Mouse (Mus musculus): ENCODE data around the gene Grxcr1.

Grxcr1 gene

DNA sequence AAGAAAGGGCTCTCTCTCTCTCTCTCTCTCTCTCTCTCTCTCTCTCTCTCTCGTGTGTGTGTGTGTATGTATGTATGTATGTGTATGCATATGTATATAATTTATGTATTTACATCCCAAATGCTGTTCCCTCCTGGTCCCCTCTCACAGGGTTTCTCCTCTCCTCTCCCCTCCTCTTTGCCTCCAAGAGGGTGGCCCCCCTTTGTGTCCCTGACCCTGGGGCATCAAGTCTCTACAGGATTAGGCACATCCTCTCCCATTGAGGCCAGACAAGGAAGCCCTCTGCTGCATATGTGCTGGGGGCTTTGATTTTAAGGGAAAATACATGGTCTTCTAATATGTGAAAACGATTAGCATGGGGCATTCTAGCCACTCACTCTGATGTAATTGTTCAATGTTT, 61.5 kb downstream of the Grxcr1 start:
- DNase-seq (ENCODE audit: low spot score), result no peak

DNA sequence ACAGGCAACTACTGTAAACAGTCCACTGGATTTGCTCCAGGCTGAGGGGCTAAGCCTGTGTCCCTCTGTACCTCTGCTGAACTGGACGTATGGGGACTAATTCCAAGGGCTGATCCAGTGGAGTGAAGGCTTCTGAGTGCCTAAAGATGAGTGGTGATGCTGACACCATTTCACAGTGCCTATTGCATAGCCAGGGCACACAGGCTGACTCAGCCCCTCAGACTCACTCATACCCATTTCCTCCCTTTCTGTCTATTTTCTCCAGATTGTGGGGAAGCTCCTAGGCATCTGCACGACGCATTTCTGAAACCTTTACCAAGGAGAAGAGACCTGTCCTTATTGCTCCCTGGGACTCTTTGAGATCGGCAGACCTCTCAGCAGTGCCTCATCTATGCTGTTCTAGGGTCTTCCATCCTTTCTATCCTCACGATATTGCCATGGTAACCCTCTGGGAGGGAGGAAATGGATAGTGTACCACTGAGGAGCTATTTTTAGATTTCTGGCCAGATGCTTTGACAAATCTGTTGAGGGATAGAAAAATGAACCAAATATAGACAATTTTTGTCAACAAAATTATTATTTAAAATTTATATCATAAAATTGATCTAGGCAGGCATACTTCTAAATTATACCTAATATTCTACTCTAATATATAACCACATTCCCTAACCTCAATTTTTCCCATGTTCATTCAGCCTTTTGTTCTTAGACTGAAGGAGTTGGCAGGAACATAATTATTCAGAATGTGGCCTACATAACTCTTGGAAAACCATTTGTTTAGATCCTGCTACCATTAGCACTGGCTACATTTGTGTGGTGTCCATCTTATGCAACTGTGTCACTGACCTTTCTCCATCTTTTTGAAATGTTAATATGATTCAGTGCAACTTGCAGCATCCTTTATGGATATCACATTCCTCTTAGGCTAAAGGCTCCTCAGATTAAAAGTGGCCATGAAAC, 66.3 kb downstream of the Grxcr1 start:
- no peak for DNase-seq (ENCODE audit: low spot score)

DNA sequence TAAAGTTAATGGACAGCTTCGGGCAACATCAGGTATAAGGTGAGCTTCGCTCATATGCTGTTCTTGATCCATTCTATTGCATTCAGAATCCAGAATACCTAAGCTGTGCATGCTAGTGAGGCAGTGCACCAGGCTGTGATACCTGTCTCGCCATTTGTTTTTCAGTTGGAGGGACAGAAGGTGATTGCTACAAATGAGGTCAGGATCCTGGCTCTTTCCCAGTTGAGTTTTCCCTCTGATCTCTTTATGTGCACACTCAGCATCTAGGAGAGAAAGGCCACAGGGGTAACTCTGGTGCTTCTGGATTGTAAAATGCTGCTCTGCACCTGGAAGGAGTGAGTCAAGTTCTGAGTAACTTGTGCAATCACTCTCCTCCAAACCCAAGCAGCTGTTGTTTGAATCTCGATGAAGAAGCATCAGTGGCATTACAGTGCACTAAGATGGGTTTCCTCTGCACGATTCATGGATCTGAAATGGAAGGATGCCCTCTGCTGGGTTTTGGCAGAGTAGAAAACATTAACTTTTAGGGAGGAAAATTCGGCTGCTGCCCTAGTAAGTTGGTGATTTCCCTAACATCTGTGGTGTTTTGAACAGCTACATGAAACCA, 80.9 kb downstream of the Grxcr1 start:
- no peak for DNase-seq (ENCODE audit: low spot score)

DNA sequence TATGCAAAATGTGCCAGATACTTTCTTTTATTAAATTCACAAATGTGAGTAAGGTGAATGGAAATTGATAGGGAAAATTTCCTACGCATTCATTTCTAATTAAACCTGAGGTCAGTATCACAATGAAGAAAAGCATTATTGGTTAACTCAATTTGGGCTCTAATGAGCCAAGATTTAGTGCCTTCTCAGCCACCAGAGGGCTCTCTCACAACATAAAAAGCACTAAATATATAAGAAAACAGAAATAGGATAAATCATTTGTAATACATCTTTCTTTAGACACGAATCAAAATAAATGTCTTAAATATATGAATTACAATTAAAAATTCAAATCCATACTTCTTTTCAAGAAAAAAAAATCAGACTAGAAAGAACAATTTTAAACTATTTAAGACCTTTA, 89.2 kb downstream of the Grxcr1 start:
- no peak for DNase-seq (ENCODE audit: low spot score)

DNA sequence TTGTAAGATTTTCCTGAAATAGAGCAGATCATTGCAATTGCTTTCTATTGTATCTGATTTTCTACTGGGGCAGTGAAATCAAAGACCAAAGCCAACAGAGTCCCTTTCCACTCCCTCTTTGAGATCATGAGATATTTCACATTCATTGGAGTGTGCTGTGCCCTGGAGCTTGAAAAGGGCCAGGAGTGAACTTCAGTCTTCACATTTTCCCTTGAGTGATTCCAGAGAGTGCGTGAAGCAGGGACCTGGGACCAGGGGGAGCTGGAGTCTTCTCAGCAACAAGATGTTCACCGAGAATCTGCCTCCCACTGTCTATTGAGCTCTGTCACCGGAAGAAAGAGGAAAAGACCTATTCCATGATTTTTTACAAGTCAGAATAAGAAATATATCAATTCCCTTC, 91.2 kb downstream of the Grxcr1 start:
- no peak for DNase-seq (ENCODE audit: low spot score)

DNA sequence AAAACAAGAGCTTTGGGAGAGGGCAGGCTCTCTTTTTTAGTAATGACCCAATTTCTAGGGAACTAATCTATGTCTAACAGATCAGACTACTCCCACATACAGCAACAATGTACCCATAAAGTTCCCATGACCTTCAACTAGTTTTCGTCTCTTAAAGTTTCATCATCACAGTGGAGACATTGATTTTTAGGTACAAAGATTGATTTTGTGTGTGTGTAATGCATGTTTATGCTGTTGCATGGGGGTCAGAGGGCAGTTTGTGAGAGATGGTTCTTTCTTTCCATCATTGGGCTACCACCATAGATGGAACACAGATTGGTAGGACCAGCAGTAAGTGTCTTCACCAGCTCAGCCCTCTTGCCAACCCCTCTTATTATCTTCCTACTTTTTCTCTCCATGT, 93.8 kb downstream of the Grxcr1 start:
- no peak for DNase-seq (ENCODE audit: low spot score)

DNA sequence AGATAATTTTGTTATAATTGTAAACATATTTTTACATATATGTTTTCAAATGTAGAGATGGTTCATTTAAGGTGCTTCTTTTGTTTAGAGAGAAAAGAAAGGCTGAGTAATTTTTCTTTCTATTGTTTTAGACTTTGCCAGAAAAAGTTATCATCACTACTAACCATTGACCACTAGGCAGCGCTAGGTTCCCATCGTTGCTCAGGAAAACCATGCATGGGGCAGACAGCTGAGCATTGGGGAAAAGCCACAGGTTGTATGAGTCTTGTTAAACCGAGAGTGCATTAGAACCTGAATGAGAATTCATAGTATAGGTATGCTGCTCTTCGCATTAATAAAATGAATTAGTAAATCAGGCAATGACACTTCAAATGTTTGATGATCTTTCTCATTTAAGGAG, 96.8 kb downstream of the Grxcr1 start:
- no peak for DNase-seq (ENCODE audit: low spot score)

DNA sequence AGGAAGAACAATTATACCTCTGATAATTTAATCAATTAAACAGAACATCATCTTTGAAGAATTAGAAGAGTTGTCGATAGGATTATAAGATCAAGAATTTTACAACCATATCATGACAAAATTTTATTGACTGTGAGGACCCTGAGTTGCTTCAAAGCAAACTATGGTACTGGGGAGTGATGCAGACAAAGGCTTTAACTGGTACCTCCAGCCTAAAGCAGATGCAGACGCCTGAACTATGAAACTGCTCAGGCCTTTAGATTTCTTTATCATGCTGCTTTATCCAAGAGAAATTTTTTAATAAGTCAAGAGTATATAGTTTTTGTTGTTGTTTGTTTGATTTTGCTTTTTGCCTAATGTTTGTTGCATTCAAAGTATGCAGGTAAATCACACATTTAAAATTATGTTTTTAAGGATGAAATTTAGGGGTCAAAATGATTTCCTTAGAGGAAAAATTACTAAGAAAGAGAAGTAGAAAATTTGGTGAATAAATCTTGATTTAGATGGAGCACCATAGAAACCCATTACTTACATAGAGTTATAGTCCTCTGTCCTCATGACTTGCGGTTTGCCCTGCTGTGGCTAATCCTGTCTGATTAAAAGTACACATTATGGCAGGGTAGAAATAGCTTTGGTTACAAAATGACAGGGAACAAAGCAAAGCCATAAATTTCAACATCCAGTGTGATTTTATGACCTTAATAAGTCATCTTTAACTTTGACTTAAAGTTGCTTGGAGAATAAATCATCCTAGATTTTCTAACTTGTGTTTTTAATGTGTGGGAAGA, 97.4 kb downstream of the Grxcr1 start:
- DNase-seq (ENCODE audit: low spot score), result no peak

DNA sequence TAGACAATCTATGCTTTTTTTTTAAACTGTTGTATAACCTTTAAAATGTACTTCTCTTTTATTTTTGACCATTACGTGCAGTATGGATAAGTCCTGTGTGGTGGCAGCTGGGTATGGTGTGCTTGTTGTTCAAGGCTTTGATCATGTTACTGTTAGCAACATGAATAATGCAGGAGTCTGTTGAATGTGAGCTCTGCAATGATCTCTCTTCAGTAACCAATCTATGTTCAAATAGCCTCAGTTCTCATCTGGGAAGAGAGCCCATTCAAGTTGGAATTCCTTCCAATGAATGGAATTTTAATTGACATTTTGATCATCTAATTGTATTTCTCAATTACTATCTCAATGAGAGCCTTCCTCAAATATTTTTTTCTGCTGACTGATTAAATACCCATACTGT, 115.2 kb downstream of the Grxcr1 start:
- DNase-seq (ENCODE audit: low spot score), result no peak

DNA sequence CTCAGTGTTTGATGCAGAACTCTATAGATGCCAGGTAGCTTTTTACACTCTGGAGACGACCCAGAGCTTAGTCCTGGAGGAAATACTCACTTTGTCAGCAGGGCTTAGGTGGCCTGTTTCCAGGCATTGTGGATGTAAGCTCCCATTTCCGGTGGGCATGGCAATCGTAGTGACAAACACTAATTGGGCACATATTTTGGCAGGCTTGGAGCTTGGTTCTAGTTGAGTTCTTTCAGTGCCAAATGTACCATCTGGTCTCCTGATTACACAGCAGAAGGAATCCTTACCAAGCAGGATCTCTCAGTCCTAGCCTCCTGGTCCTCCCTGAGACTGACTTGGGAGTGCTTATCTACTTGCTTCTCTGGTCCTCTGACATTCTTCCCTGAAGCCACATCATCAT, 118.3 kb downstream of the Grxcr1 start:
- DNase-seq (ENCODE audit: low spot score), result no peak

DNA sequence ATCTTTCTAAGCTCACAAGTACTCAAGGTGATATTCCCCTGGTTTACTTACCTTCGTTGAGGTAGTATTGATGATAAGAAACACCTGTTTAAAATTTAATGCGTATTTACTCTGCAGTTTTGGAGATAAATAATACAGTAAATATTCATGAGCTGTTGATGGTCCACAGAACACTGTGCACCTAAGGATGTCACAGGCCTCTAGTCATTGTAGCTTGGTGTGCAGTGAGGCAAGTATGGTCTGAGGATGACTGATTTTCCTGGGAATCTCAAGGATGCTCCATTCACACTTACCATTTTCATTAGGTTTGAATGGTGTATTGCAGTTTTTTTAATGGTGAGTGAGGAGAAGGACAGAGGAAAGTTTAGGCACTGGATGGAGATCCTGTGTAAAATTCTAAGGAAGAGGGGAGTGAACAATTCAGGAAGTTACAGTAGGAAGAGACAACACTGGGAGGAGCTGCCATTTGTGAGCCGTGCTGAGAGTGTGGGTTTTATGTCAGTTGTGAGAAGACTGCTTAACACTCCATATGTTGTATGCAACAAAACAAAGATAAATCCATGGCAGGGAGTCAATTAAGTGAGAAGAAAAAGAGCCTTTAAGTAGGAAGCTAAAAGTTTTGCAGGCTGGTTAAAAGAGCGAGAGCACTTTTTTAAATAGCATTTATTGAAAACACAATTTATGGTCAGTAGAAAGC, 118.9 kb downstream of the Grxcr1 start:
- no peak for DNase-seq (ENCODE audit: low spot score)

DNA sequence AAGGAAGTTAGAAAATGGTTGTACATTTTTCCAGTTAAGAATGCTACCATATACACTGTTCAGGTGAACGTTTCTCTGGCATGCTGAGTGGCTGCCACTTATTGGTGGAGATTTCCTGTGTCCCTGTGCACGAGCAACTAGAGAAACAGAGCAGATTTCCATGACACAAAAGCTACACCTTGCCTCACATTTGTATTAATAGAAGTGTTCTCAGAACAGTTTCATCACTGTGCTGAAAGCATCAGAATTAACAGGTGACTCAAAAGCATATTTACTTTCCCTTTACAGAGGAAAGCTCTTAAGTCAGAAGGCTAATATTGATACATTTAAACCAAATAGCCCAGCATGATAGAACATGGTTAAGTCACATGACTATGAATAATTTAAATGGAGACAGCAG, 130.9 kb downstream of the Grxcr1 start:
- DNase-seq (ENCODE audit: low spot score), result no peak

DNA sequence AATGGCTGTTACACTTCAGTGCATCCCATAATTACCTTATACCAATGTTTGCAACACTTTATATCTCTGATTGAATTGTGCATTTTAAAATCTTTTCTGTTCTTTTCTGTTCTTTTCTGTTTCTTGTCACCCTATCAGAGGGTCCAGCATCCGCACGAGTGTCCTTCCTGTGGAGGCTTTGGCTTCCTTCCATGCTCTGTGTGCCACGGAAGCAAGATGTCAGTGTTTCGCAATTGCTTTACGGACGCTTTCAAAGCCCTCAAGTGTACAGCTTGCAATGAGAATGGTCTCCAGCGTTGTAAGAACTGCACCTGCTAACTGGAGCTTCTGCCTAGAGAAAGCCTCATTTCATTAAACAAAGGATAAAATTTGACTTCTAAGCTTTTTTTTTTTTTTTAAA, 134.3 kb downstream of the Grxcr1 start:
- no peak for DNase-seq (ENCODE audit: low spot score)
